8 mouse cellular contexts compared by ENCODE assay signal in genomic region chr1:156302911-156303749, GRCm38 (mm10). TPM values are rescaled to one million over a fixed set of nuclear protein-coding genes. Genes with fewer than 3 reads are reported as not detected.
A peak's percentile ranks its signal among the peaks of the same experiment; 100 is the strongest.
DNase-seq lines count a peak whose midpoint lies in the region; ATAC-seq and TF ChIP-seq lines count a peak whose summit lies in the region.

Tdrd5 (minus strand) TSS chr1:156303664.

- no peaks in the 10 kb centered on the region for H3K9me3 ChIP-seq in heart, embryonic 14.5 days (ENCODE audit: control insufficient read depth, low read length)
- peaks cover 5% of the 10 kb centered on the region for H3K9me3 ChIP-seq in lung, embryonic 16.5 days (ENCODE audit: control insufficient read depth, low read length)

- peak within 1 kb of the TSS; percentile 48 to 50 for H3K4me3 ChIP-seq in heart, embryonic 14.5 days (ENCODE audit: control insufficient read depth in 1 of 2, insufficient read depth in 1 of 2, low read depth in 1 of 2, low read length in 2 of 2)
- peak within 1 kb of the TSS; percentile 70 for H3K4me3 ChIP-seq in layer of hippocampus, adult 2 months
- H3K4me3 ChIP-seq in lung, embryonic 16.5 days (ENCODE audit: low read length): peak within 1 kb of the TSS; percentile 66

- H3K36me3 ChIP-seq in heart, embryonic 14.5 days (ENCODE audit: control insufficient read depth, insufficient read depth, low read length): no peaks in the 10 kb centered on the region
- no peaks in the 10 kb centered on the region for H3K36me3 ChIP-seq in lung, embryonic 16.5 days (ENCODE audit: control insufficient read depth, insufficient read depth, low read length)

- H3K4me2 ChIP-seq in heart, embryonic 14.5 days (ENCODE audit: low read length): peak within 1 kb of the TSS; percentile 91
- H3K4me2 ChIP-seq in lung, embryonic 16.5 days (ENCODE audit: low read depth, low read length): peak within 1 kb of the TSS; percentile 99

- DNase-seq in urinary bladder, adult 2 months (ENCODE audit: low spot score): peak; percentile 24
- no peak for DNase-seq in urinary bladder, postnatal 4 days (ENCODE audit: low spot score in 2 of 2)
- peak; percentile 51 to 65 for DNase-seq in cerebellum, postnatal 14 days
- DNase-seq in layer of hippocampus, adult 2 months (ENCODE audit: low spot score in 2 of 2): peak; percentile 8 to 64
- peak; percentile 66 to 69 for DNase-seq in right cerebral cortex, postnatal 10 days (ENCODE audit: low spot score in 2 of 2)
- no peak for DNase-seq in adipocyte (ENCODE audit: low spot score)

- under 1% methylated on average over 77 of the region's 85 CpGs for WGBS in heart, embryonic 14.5 days
- WGBS in lung, embryonic 16.5 days: under 1% methylated on average over 69 of the region's 85 CpGs

- no peaks in the 10 kb centered on the region; a peak in 1 of 4 replicates for H3K4me1 ChIP-seq in heart, embryonic 14.5 days (ENCODE audit: control insufficient read depth in 2 of 2, insufficient read depth in 2 of 2, low read length in 2 of 2)
- no peaks in the 10 kb centered on the region; the same call in 1 of the 2 replicates for H3K4me1 ChIP-seq in lung, embryonic 16.5 days (replicated peaks; ENCODE audit: control insufficient read depth, insufficient read depth, low read length)

- no peak for TF ChIP-seq CTCF in layer of hippocampus, adult 2 months (conservative IDR thresholded peaks at IDR 0.05)

- H3K27ac ChIP-seq in heart, embryonic 14.5 days (replicated peaks in 1 of 2; ENCODE audit: control insufficient read depth in 1 of 2, insufficient read depth in 1 of 2, low read depth in 2 of 2, low read length in 2 of 2): no peak within 1 kb of the TSS
- peak within 1 kb of the TSS; percentile 83 for H3K27ac ChIP-seq in layer of hippocampus, adult 2 months
- no peak within 1 kb of the TSS for H3K27ac ChIP-seq in lung, embryonic 16.5 days (ENCODE audit: low read length)

- peak within 1 kb of the TSS; percentile 42 for H3K9ac ChIP-seq in heart, embryonic 14.5 days (ENCODE audit: low read length)
- peak within 1 kb of the TSS; percentile 61 for H3K9ac ChIP-seq in lung, embryonic 16.5 days (ENCODE audit: low read length)

- ATAC-seq in heart, embryonic 14.5 days (ENCODE audit: insufficient number of reproducible peaks, insufficient read depth, low FRiP score, low read depth): peak; percentile 56; the same call in 1 of the 2 replicates
- ATAC-seq in lung, embryonic 16.5 days (ENCODE audit: low read depth): peak; percentile 79

- peaks cover 56% of the 10 kb centered on the region for H3K27me3 ChIP-seq in heart, embryonic 14.5 days (ENCODE audit: control insufficient read depth, insufficient read depth, low read length)
- peaks cover 40% of the 10 kb centered on the region for H3K27me3 ChIP-seq in lung, embryonic 16.5 days (ENCODE audit: control insufficient read depth, insufficient read depth, low read depth, low read length)

RNA-seq across cellular contexts. Expression of gene Tdrd5, which starts in this region (rescaled TPM):
- polyA plus RNA-seq in urinary bladder, adult 2 months (2012; rRNA removed): 0.10 TPM in 2 replicates
- 0.08 TPM in 1 of 2 replicates, not detected in the other for polyA plus RNA-seq in heart, embryonic 14.5 days (2014; fragmentation: Nextera tagmentation; extraction: Ambion mirVana)
- 1 to 10 TPM; 6.5 to 7.6 TPM for total RNA-seq in layer of hippocampus, adult 2 months (2021)
- 1.3 TPM in 2 replicates for polyA plus RNA-seq in lung, embryonic 16.5 days (2015; fragmentation: Nextera tagmentation; extraction: Ambion mirVana)

Comparison
In these comparisons a context has a peak if more than half of its experiments do, and no peak if none do; other contexts are left out.
1. Peak in DNase-seq in urinary bladder, adult 2 months; RNA of the gene not detected or under 1 TPM.
2. Peak in ATAC-seq, H3K4me3 ChIP-seq, H3K9ac ChIP-seq and H3K4me2 ChIP-seq in heart, embryonic 14.5 days; RNA of the gene not detected or under 1 TPM.
3. DNase-seq: peak in cerebellum, postnatal 14 days (2 of 2), layer of hippocampus, adult 2 months (2 of 2) and right cerebral cortex, postnatal 10 days (2 of 2); none in urinary bladder, postnatal 4 days (0 of 2) and adipocyte (single experiment).
4. Peak in every context shown above with its lines, with median percentiles within 50 percentile points of each other: H3K4me3 ChIP-seq.